Mouse (Mus musculus) liver, adult 2 months (tissue): ENCODE results near the gene Krt77.

ENCODE experiments used
- CTCF ChIP-seq: fragments of 200-500 bp; IDR thresholded peaks from 2 replicates; pipeline ENCODE4 v1.5.1; 2011; ENCODE audit warnings: low read depth, low read length, control low read depth
- POLR2A ChIP-seq: fragments of 200-500 bp; IDR thresholded peaks from 2 replicates; pipeline ENCODE4 v1.6.1; 2011; ENCODE audit warnings: low read length, control low read depth; ENCODE audit not compliant: insufficient read depth; ENCODE audit errors: extremely low read depth

- TF ChIP-seq POLR2A (no peak), CTCF (no peak)
Measured at GRCm38 (mm10) chr15:101854294-101854693, 15.2 kb downstream of the Krt77 start.
